Mouse (Mus musculus) kidney, postnatal 0 days (tissue): ENCODE measurements at regions not wholly inside any gene's neighbourhood (a gene's known extent, or its start where the extent isn't known, plus 50 kb on each side); places are given as distances from the start of the nearest gene placed in this dataset.
A peak's percentile ranks its signal among the peaks of the same experiment; 100 is the strongest.
"Not testable (repeated sequence)": the region's sequence is repeated elsewhere in the genome, so short reads cannot be mapped to it uniquely, and the experiment has no call there.

Source experiments
- ATAC-seq: fragments of 200-750 bp; cut with Nextera tagmentation; replicated peaks from 2 replicates; pipeline ENCODE4 v1.8.0; 2017; ENCODE audit warnings: low read depth, moderate number of reproducible peaks, moderate TSS enrichment, moderate library complexity; ENCODE audit not compliant: low FRiP score
- DNase-seq: peaks from one replicate; pipeline ENCODE4 v3.0.0-alpha.2; 2016; ENCODE audit warnings: low spot score
- H3K27ac ChIP-seq: fragments of 300-500 bp; sonication (generic); 2 replicates; pipeline ENCODE4 v1.5.1; 2014; ENCODE audit warnings: mild to moderate bottlenecking
- H3K27me3 ChIP-seq: fragments of 300-500 bp; sonication (generic); 2 replicates; pipeline ENCODE4 v1.6.1; 2014; ENCODE audit warnings: low read length, mixed read lengths; ENCODE audit not compliant: insufficient read depth
- H3K36me3 ChIP-seq: fragments of 300-500 bp; sonication (generic); 2 replicates; pipeline ENCODE4 v1.6.1; 2014; ENCODE audit warnings: low read length, mixed read lengths; ENCODE audit not compliant: insufficient read depth
- H3K4me1 ChIP-seq: fragments of 300-500 bp; sonication (generic); replicated peaks from 2 replicates; pipeline ENCODE4 v1.6.1; 2014; ENCODE audit warnings: antibody characterized with exemption, low read length, mixed read lengths; ENCODE audit not compliant: insufficient read depth
- H3K4me2 ChIP-seq: fragments of 300-500 bp; sonication (generic); 2 replicates; pipeline ENCODE4 v1.6.1; 2014; ENCODE audit warnings: mild to moderate bottlenecking, low read length, moderate library complexity, mixed read lengths
- H3K4me3 ChIP-seq: fragments of 300-500 bp; sonication (generic); replicated peaks from 2 replicates; pipeline ENCODE4 v1.5.1; 2014; ENCODE audit warnings: low read depth, low read length
- H3K9ac ChIP-seq: fragments of 300-500 bp; sonication (generic); 2 replicates; pipeline ENCODE4 v1.6.1; 2014; ENCODE audit warnings: low read depth, low read length
- H3K9me3 ChIP-seq: fragments of 300-500 bp; sonication (generic); replicated peaks from 2 replicates; pipeline ENCODE4 v1.6.1; 2016; ENCODE audit warnings: low read length, inconsistent platforms, mixed read lengths
- CTCF ChIP-seq: IDR thresholded peaks from 2 replicates; pipeline ENCODE4 v1.5.1; 2016; ENCODE audit warnings: antibody characterized with exemption, low read depth, mild to moderate bottlenecking, moderate library complexity
- WGBS: fragments of 180-500 bp; shearing (Covaris S2); extraction: QIAGEN DNeasy Blood & Tissue Kit; methylation state at CpG from one replicate; pipeline ENCODE4 v1.1.7; 2014; 5-methylcytosine and 5-hydroxymethylcytosine counted together

- Histone ChIP-seq H3K27me3 (no peaks in the 10 kb centered on the region), H3K9me3 (no peaks in the 10 kb centered on the region), H3K4me3 (no peak overlapping the region), H3K9ac (no peak overlapping the region), H3K4me2 (no peak overlapping the region), H3K36me3 (no peaks in the 10 kb centered on the region), H3K4me1 (no peaks in the 10 kb centered on the region), H3K27ac (no peak overlapping the region)
- ATAC-seq = no peak
- DNase-seq = no peak
- TF ChIP-seq CTCF = no peak
These were observed 156.9 kb downstream of the Impad1 start for GRCm38 (mm10) chr4:4636258-4636657.

- ATAC-seq (no peak), DNase-seq (no peak)
- H3K27ac ChIP-seq = no peak overlapping the region
- no peaks in the 10 kb centered on the region for H3K4me1 ChIP-seq
- 11% methylated on average over 1 of the region's 1 CpGs for WGBS
- no peak for TF ChIP-seq CTCF
- no peak overlapping the region for H3K9ac ChIP-seq
- H3K9me3 ChIP-seq = no peaks in the 10 kb centered on the region
- H3K27me3 ChIP-seq = no peaks in the 10 kb centered on the region
- H3K4me2 ChIP-seq = no peak overlapping the region
- H3K36me3 ChIP-seq = no peaks in the 10 kb centered on the region
- no peak overlapping the region for H3K4me3 ChIP-seq
These were observed 157.3 kb downstream of the Impad1 start for GRCm38 (mm10) chr4:4635856-4636255.

GRCm38 (mm10) chr4:4635338-4635737 lies 157.8 kb downstream of the Impad1 start:
- H3K4me3 ChIP-seq = no peak overlapping the region
- H3K4me2 ChIP-seq = no peak overlapping the region
- H3K27me3 ChIP-seq = no peaks in the 10 kb centered on the region
- no peak overlapping the region for H3K9ac ChIP-seq
- no peaks in the 10 kb centered on the region for H3K4me1 ChIP-seq
- ATAC-seq (no peak), DNase-seq (no peak)
- TF ChIP-seq CTCF = no peak
- H3K36me3 ChIP-seq = no peaks in the 10 kb centered on the region
- no peak overlapping the region for H3K27ac ChIP-seq
- no peaks in the 10 kb centered on the region for H3K9me3 ChIP-seq
- 8% methylated on average over 6 of the region's 6 CpGs for WGBS

GRCm38 (mm10) chr4:4634646-4635045 lies 158.5 kb downstream of the Impad1 start:
- Histone ChIP-seq H3K4me1 (no peaks in the 10 kb centered on the region), H3K36me3 (no peaks in the 10 kb centered on the region), H3K9ac (no peak overlapping the region), H3K4me3 (no peak overlapping the region), H3K27ac (no peak overlapping the region), H3K27me3 (no peaks in the 10 kb centered on the region), H3K9me3 (no peaks in the 10 kb centered on the region), H3K4me2 (no peak overlapping the region)
- no peak for ATAC-seq
- DNase-seq = no peak
- no peak for TF ChIP-seq CTCF
- 45% methylated on average over 3 of the region's 3 CpGs for WGBS

GRCm38 (mm10) chr4:4630750-4631149 lies 162.4 kb downstream of the Impad1 start:
- DNase-seq (peak; percentile 56), ATAC-seq (no peak)
- Histone ChIP-seq H3K4me3 (no peak overlapping the region), H3K4me1 (no peaks in the 10 kb centered on the region), H3K27me3 (no peaks in the 10 kb centered on the region), H3K9me3 (no peaks in the 10 kb centered on the region), H3K27ac (no peak overlapping the region), H3K9ac (no peak overlapping the region), H3K4me2 (no peak overlapping the region), H3K36me3 (no peaks in the 10 kb centered on the region)
- WGBS = 11% methylated on average over 2 of the region's 2 CpGs
- no peak for TF ChIP-seq CTCF

GRCm38 (mm10) chr4:4629251-4629650 lies 163.9 kb downstream of the Impad1 start:
- Histone ChIP-seq H3K27ac (no peak overlapping the region), H3K36me3 (no peaks in the 10 kb centered on the region), H3K9ac (no peak overlapping the region), H3K4me3 (no peak overlapping the region), H3K4me2 (no peak overlapping the region), H3K9me3 (no peaks in the 10 kb centered on the region), H3K4me1 (no peaks in the 10 kb centered on the region), H3K27me3 (no peaks in the 10 kb centered on the region)
- peak; percentile 54 for DNase-seq
- 50% methylated on average over 1 of the region's 1 CpGs for WGBS
- TF ChIP-seq CTCF = no peak
- ATAC-seq = no peak

- ATAC-seq = no peak
- no peak for TF ChIP-seq CTCF
- Histone ChIP-seq H3K4me2 (no peak overlapping the region), H3K9me3 (no peaks in the 10 kb centered on the region), H3K4me1 (no peaks in the 10 kb centered on the region), H3K9ac (no peak overlapping the region), H3K36me3 (no peaks in the 10 kb centered on the region), H3K27ac (no peak overlapping the region), H3K4me3 (no peak overlapping the region), H3K27me3 (no peaks in the 10 kb centered on the region)
- DNase-seq = no peak
- WGBS = 75% methylated on average over 3 of the region's 3 CpGs
These were observed 169.3 kb downstream of the Impad1 start for GRCm38 (mm10) chr4:4623840-4624239.

GRCm38 (mm10) chr4:4620135-4620534 lies 173.0 kb downstream of the Impad1 start:
- not testable (repeated sequence) for H3K4me3 ChIP-seq, DNase-seq, H3K36me3 ChIP-seq, H3K27me3 ChIP-seq, H3K4me1 ChIP-seq, H3K9ac ChIP-seq, H3K27ac ChIP-seq, H3K4me2 ChIP-seq, H3K9me3 ChIP-seq, ATAC-seq
- WGBS = 88% methylated on average over 1 of the region's 1 CpGs
